Mouse (Mus musculus) limb, embryonic 15.5 days (tissue): ENCODE data around the gene Plk5. TPM values are rescaled to one million over a fixed set of nuclear protein-coding genes. Genes with fewer than 3 reads are reported as not detected.
"Not testable (repeated sequence)": the region's sequence is repeated elsewhere in the genome, so short reads cannot be mapped to it uniquely, and the experiment has no call there.

ENCODE experiments used
- ATAC-seq: fragments of 200-750 bp; cut with Nextera tagmentation; 2 replicates; pipeline ENCODE4 v1.8.0; 2017; ENCODE audit warnings: low read depth, moderate TSS enrichment; ENCODE audit not compliant: insufficient number of reproducible peaks, low FRiP score, low TSS enrichment
- H3K27ac ChIP-seq: fragments of 300-500 bp; sonication (generic); 2 replicates; pipeline ENCODE4 v1.5.1; 2015; ENCODE audit warnings: moderate library complexity, mild to moderate bottlenecking, inconsistent platforms
- H3K27me3 ChIP-seq: fragments of 300-500 bp; sonication (generic); 2 replicates; pipeline ENCODE4 v1.6.1; 2015; ENCODE audit warnings: inconsistent platforms
- H3K36me3 ChIP-seq: fragments of 300-500 bp; sonication (generic); 2 replicates; pipeline ENCODE4 v1.6.1; 2015; ENCODE audit warnings: inconsistent platforms
- H3K4me1 ChIP-seq: fragments of 300-500 bp; sonication (generic); 2 replicates; pipeline ENCODE4 v1.6.1; 2015; ENCODE audit warnings: inconsistent platforms
- H3K4me2 ChIP-seq: fragments of 300-500 bp; sonication (generic); 2 replicates; pipeline ENCODE4 v1.6.1; 2015; ENCODE audit warnings: mild to moderate bottlenecking, inconsistent platforms
- H3K4me3 ChIP-seq: fragments of 300-500 bp; sonication (generic); 2 replicates; pipeline ENCODE4 v1.5.1; 2015; ENCODE audit warnings: mild to moderate bottlenecking, inconsistent platforms
- H3K9ac ChIP-seq: fragments of 300-500 bp; sonication (generic); 2 replicates; pipeline ENCODE4 v1.6.1; 2015; ENCODE audit warnings: inconsistent platforms
- H3K9me3 ChIP-seq: fragments of 300-500 bp; sonication (generic); 2 replicates; pipeline ENCODE4 v1.6.1; 2016; ENCODE audit warnings: inconsistent platforms
- WGBS: fragments of 180-500 bp; shearing (Covaris S2); methylation state at CpG from one replicate; pipeline ENCODE4 v1.1.7; 2015; 5-methylcytosine and 5-hydroxymethylcytosine counted together
- polyA plus RNA-seq: library from polyadenylated mRNA; unstranded; fragments of >200 nt; fragmentation: Nextera tagmentation; extraction: Ambion mirVana; gene quantifications from 2 replicates; pipeline ENCODE4 v1.2.1, GENCODE M21; 2015

The Plk5 gene
- polyA plus RNA-seq, 1 experiment from 2014 or later: 0.91 TPM

DNA sequence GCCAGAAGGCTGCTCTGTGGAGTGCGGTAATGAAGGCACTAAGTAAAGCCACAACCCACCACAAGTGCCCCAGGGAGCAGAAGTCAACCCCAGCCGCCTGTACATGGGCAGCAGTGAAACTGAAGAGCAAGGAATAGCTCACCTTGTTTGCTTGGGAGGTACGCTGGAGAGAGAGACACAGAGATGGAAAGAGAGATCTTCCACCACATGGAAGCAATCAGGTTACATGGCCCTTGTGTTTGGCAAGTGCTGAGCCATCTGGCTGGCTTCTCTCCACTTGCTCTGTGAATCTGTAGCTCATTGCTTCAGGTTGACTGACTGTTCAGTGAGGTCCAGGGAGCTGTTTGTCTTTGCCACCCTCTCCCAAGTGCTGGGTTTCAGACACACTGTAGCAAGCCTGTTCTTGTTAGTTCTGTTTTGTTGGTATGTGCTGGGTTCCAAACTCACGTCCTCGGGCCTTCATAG, 23.7 kb upstream of the Plk5 start:
- H3K4me1 ChIP-seq: peaks cover 29% of the 10 kb centered on the region
- H3K9ac ChIP-seq: no peak overlapping the region
- peaks cover 26% of the 10 kb centered on the region for H3K27me3 ChIP-seq
- WGBS: 66% methylated on average over 5 of the region's 5 CpGs
- H3K27ac ChIP-seq: no peak overlapping the region
- H3K4me3 ChIP-seq: no peak overlapping the region
- H3K9me3 ChIP-seq: no peaks in the 10 kb centered on the region
- no peaks in the 10 kb centered on the region for H3K36me3 ChIP-seq
- H3K4me2 ChIP-seq: no peak overlapping the region
- no peak for ATAC-seq

GRCm38 (mm10) chr10:80336263-80336662, 20.0 kb upstream of the Plk5 start:
- 70% methylated on average over 12 of the region's 12 CpGs for WGBS
- no peak for ATAC-seq
- H3K27me3 ChIP-seq: peaks cover 34% of the 10 kb centered on the region

DNA sequence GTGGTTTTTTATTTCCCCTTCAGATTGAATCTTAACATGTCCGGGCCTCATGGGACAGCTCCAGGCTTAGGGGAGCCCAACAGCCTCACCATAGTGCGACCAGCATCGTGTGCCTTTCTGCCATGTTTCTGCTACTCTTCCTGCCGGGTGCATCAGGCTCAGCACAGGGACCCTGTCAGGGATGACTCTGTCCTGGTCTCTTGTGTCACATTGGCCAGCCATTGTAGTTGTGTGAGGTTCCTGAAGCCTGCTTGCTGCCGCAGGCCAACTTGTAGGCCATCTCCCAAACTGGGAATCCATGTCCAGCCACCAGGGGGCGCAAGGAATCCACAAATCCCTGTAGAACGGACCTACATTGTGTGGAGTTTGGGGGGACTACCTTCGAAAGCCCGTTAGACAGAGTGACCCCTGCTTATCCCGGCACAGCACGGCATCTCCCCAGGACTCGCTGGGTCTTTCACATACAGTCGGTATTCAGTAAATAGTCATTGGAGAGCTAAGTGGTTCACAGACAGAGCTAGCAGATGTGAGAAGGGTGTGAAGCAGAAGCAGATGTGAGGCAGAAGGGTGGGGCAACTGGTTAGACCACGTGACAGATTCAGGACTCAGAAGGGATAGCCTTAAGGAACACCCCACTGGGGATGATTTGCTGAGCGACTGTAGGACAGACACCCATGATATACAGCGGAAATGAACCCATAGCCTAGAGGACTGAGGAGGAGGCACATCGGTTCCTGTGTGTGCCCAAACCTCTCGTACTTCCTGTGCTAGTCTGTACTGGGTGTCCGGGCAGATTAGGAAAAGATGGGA, 16.1 kb upstream of the Plk5 start:
- H3K36me3 ChIP-seq: no peaks in the 10 kb centered on the region
- no peak overlapping the region for H3K9ac ChIP-seq
- H3K27ac ChIP-seq: no peak overlapping the region
- H3K4me3 ChIP-seq: no peak overlapping the region
- 20% methylated on average over 19 of the region's 19 CpGs for WGBS
- peaks cover 58% of the 10 kb centered on the region for H3K4me1 ChIP-seq
- H3K4me2 ChIP-seq: peak overlapping the region; percentile 34
- ATAC-seq: 0 out of 2 replicates have a peak, but pooled peaks have one; percentile 8
- peaks cover 54% of the 10 kb centered on the region for H3K27me3 ChIP-seq
- no peaks in the 10 kb centered on the region for H3K9me3 ChIP-seq

More at GRCm38 (mm10) chr10:80336263-80336662, 20.0 kb upstream of the Plk5 start:
- H3K9me3 ChIP-seq: no peaks in the 10 kb centered on the region
- no peak overlapping the region for H3K9ac ChIP-seq
- H3K27ac ChIP-seq: no peak overlapping the region
- no peaks in the 10 kb centered on the region for H3K36me3 ChIP-seq
- H3K4me2 ChIP-seq: no peak overlapping the region
- H3K4me3 ChIP-seq: no peak overlapping the region
- peaks cover 24% of the 10 kb centered on the region for H3K4me1 ChIP-seq

GRCm38 (mm10) chr10:80341026-80341425, 15.2 kb upstream of the Plk5 start:
- Histone ChIP-seq H3K9ac (no peak overlapping the region), H3K27ac (no peak overlapping the region), H3K4me2 (no peak overlapping the region), H3K4me1 (peaks cover 61% of the 10 kb centered on the region), H3K27me3 (peaks cover 63% of the 10 kb centered on the region), H3K9me3 (no peaks in the 10 kb centered on the region), H3K4me3 (no peak overlapping the region), H3K36me3 (no peaks in the 10 kb centered on the region)
- WGBS: 19% methylated on average over 21 of the region's 21 CpGs
- ATAC-seq: no peak

GRCm38 (mm10) chr10:80341491-80342304, 14.6 kb upstream of the Plk5 start:
- peaks cover 69% of the 10 kb centered on the region for H3K27me3 ChIP-seq
- 4% methylated on average over 47 of the region's 47 CpGs for WGBS
- ATAC-seq: no peak
- H3K4me2 ChIP-seq: peak overlapping the region; percentile 55
- H3K4me1 ChIP-seq: peaks cover 58% of the 10 kb centered on the region
- H3K27ac ChIP-seq: no peak overlapping the region
- no peaks in the 10 kb centered on the region for H3K9me3 ChIP-seq
- no peaks in the 10 kb centered on the region for H3K36me3 ChIP-seq
- H3K4me3 ChIP-seq: peak overlapping the region; percentile 33
- no peak overlapping the region for H3K9ac ChIP-seq

- Histone ChIP-seq H3K36me3 (no peaks in the 10 kb centered on the region), H3K9me3 (no peaks in the 10 kb centered on the region), H3K4me1 (peaks cover 60% of the 10 kb centered on the region), H3K9ac (no peak overlapping the region), H3K27me3 (peaks cover 73% of the 10 kb centered on the region), H3K4me2 (peak overlapping the region; percentile 55), H3K4me3 (peak overlapping the region; percentile 33), H3K27ac (no peak overlapping the region)
- ATAC-seq: no peak
- 3% methylated on average over 26 of the region's 26 CpGs for WGBS
Observed at GRCm38 (mm10) chr10:80342305-80342748, 13.9 kb upstream of the Plk5 start.

DNA sequence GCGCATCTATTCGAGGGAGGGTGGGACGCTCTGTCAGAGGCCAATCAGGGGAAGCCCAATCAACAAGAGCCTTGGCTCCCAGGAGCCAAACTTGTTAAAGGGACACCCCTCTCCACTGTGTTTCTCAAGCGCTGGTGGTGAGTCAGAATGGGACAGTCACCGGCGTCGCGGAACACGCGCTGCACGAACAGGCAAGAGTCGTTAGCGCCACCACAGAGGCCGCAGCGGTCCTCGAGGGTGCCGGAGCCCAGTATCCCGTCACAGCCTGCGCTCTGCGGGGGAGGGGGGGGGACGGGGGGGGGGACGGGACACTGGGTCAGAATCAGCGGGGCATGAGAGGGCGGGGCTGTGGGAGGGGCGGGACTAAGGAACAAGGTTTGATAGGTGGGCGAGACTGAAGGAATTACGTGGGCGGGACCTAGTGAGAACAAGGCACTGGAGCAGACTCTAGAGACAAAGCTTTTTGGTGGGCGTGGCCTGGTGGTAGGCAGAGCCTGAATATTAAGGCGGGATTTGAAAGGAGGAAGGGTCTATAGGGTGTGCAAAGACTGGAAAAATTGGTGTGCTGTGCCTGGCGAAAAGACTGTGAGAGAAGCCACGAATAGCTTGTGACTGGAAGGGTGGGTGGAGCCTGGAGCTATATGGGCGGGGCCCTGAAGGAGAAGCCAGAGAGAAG, 13.4 kb upstream of the Plk5 start:
- WGBS: under 1% methylated on average over 33 of the region's 33 CpGs
- Histone ChIP-seq H3K4me2 (peak overlapping the region; percentile 55), H3K36me3 (no peaks in the 10 kb centered on the region), H3K4me3 (peak overlapping the region; percentile 33), H3K4me1 (peaks cover 66% of the 10 kb centered on the region), H3K27me3 (peaks cover 77% of the 10 kb centered on the region), H3K27ac (no peak overlapping the region; the same call in 1 of the 2 replicates), H3K9me3 (no peaks in the 10 kb centered on the region), H3K9ac (no peak overlapping the region)
- ATAC-seq: peak; percentile 66

DNA sequence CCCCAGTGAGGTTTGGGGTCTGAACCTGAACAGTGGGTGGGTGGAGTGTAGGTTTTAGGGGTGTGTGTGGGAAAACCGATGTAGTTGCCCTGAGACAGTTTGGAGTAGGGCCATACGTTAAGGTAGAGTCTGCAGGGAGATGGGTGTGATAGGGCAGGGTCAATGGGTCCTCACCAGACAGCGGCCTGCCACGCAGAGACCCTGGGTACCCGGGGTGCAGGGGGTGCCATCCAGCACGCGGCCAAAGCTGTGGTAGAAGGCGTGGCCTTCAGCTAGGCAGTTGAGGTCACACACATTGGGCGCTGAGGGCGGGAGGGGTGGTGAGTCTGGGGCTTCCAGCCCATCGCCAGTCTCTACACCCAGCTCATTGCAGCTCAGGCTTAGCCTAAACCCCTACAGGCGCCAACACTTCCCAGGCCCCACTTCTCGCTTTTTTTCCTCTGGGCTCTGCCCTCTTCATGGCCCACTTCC, 12.8 kb upstream of the Plk5 start:
- Histone ChIP-seq H3K27me3 (peaks cover 81% of the 10 kb centered on the region), H3K9me3 (no peaks in the 10 kb centered on the region), H3K4me2 (peak overlapping the region; percentile 55), H3K9ac (no peak overlapping the region), H3K4me3 (peak overlapping the region; percentile 33), H3K36me3 (no peaks in the 10 kb centered on the region), H3K27ac (no peak overlapping the region; the same call in 1 of the 2 replicates), H3K4me1 (peaks cover 71% of the 10 kb centered on the region)
- 25% methylated on average over 13 of the region's 13 CpGs for WGBS
- ATAC-seq: no peak

DNA sequence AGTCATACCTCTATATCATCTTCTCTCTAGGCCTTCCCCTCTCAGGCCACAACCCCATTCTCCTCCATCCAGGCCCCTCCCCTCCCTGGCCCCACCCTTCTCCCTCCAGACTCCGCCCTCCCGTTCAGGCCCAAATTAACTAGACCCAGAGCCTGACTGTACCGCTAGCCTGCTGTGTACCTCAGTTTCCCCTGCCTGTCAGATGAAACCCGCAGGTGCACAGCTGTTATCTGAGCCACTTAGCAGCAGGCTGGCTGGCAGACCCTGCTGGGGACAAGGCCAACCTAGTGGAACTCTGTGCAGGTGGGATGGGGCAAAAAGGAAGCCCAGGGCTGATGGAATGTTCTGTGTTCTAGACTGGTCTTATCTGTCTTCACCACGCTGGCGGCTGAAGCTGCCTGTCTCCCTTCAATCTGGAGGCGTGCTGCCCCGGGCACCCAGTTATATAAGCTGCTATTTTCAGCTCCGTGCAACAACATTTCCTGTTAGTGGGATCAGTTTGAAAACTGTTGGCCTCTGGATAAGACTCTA, 12.1 kb upstream of the Plk5 start:
- no peak overlapping the region for H3K4me3 ChIP-seq
- peaks cover 79% of the 10 kb centered on the region for H3K4me1 ChIP-seq
- no peaks in the 10 kb centered on the region for H3K36me3 ChIP-seq
- H3K27me3 ChIP-seq: peaks cover 88% of the 10 kb centered on the region
- no peaks in the 10 kb centered on the region for H3K9me3 ChIP-seq
- 41% methylated on average over 9 of the region's 9 CpGs for WGBS
- peak overlapping the region; percentile 31; the same call in 1 of the 2 replicates for H3K4me2 ChIP-seq
- ATAC-seq: no peak
- H3K9ac ChIP-seq: no peak overlapping the region
- H3K27ac ChIP-seq: 0 out of 2 replicates have a peak overlapping the region, but pooled peaks have one; percentile 22

DNA sequence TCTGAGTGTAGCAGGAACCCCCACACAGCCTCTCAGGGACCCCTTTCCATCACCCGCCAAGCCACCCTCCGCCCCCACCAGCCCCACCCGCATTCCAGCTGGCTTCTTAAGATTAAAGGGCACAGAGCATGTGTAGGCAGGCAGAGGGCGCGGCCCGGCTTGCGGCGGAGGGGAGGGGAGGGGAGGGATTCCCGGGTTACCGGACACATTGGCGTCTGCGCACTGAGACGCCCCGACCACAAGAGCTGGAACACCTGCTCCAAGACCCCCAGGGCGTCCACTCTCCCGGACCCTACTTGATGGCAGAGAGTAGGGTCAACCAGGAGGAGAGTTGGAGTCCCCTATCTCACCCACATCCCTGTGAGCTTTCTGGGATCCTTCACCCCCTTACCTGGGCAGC, 11.1 kb upstream of the Plk5 start:
- Histone ChIP-seq H3K4me3 (peak overlapping the region; percentile 16), H3K9me3 (no peaks in the 10 kb centered on the region), H3K9ac (no peak overlapping the region), H3K4me1 (peaks cover 75% of the 10 kb centered on the region), H3K4me2 (peak overlapping the region; percentile 31), H3K27me3 (peaks cover 97% of the 10 kb centered on the region), H3K27ac (no peak overlapping the region), H3K36me3 (no peaks in the 10 kb centered on the region)
- ATAC-seq: no peak
- WGBS: 2% methylated on average over 16 of the region's 16 CpGs

- H3K36me3 ChIP-seq, H3K27ac ChIP-seq, H3K9me3 ChIP-seq, ATAC-seq, H3K4me2 ChIP-seq, H3K4me3 ChIP-seq, H3K9ac ChIP-seq: not testable (repeated sequence)
- Histone ChIP-seq H3K4me1 (peaks cover 71% of the 10 kb centered on the region), H3K27me3 (peaks cover 97% of the 10 kb centered on the region)
- WGBS: 83% methylated on average over 6 of the region's 6 CpGs
Observed at GRCm38 (mm10) chr10:80345929-80346328, 10.3 kb upstream of the Plk5 start.
